Mouse (Mus musculus): ENCODE results near the gene Ssbp4. TPM values are rescaled to one million over a fixed set of nuclear protein-coding genes. Genes with fewer than 3 reads are reported as not detected.

The Ssbp4 gene
- polyA plus RNA-seq, 1 experiment from 2014 or later = 188 TPM

GRCm38 (mm10) chr8:70596775-70597416, 11.8 kb downstream of the Ssbp4 start:
- Histone ChIP-seq H3K4me3 (replicated peaks; ENCODE audit: low read depth, low read length) (no peak overlapping the region), H3K36me3 (ENCODE audit: insufficient read depth, low read length) (no peaks in the 10 kb centered on the region), H3K9me3 (replicated peaks; ENCODE audit: low read length) (no peaks in the 10 kb centered on the region), H3K27ac (no peak overlapping the region), H3K4me2 (ENCODE audit: low read length) (no peak overlapping the region), H3K27me3 (ENCODE audit: insufficient read depth, low read length) (no peaks in the 10 kb centered on the region), H3K4me1 (replicated peaks; ENCODE audit: insufficient read depth, low read length) (peaks cover 40% of the 10 kb centered on the region), H3K9ac (ENCODE audit: low read depth, low read length) (no peak overlapping the region)
- DNase-seq (ENCODE audit: low spot score) (peak; percentile 44), ATAC-seq (replicated peaks; ENCODE audit: low FRiP score, low read depth) (no peak)
- 79% methylated on average over 17 of the region's 17 CpGs for WGBS
- peak; percentile 48; the same call in 1 of the 2 replicates for TF ChIP-seq CTCF (IDR thresholded peaks at IDR 0.05; ENCODE audit: low read depth)

DNA sequence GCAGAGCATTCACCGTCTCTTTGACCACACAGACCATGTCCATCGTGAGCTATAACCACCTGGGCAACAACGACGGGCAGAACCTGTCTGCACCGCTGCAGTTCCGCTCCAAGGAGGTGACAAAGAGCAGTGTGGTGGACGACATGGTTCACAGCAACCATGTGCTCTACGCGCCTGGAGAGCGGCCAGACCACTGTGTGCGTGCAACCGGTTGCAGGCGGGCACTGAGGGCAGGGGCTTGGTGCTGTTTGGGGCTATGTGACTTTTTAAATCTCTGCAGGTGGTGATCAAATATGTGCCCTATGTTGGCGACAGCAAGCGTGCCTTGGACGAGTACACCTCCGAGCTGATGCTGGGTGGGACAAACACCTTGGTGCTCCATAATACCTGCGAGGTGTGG, 12.5 kb downstream of the Ssbp4 start:
- no peak for DNase-seq (ENCODE audit: low spot score)
- Histone ChIP-seq H3K4me2 (ENCODE audit: low read length) (no peak overlapping the region), H3K4me1 (replicated peaks; ENCODE audit: insufficient read depth, low read length) (peaks cover 40% of the 10 kb centered on the region), H3K36me3 (ENCODE audit: insufficient read depth, low read length) (peaks cover 6% of the 10 kb centered on the region), H3K4me3 (replicated peaks; ENCODE audit: low read depth, low read length) (no peak overlapping the region), H3K9ac (ENCODE audit: low read depth, low read length) (no peak overlapping the region), H3K9me3 (replicated peaks; ENCODE audit: low read length) (no peaks in the 10 kb centered on the region), H3K27ac (no peak overlapping the region), H3K27me3 (ENCODE audit: insufficient read depth, low read length) (no peaks in the 10 kb centered on the region)
- no peak for ATAC-seq (replicated peaks; ENCODE audit: low FRiP score, low read depth)
- WGBS = 82% methylated on average over 18 of the region's 18 CpGs
- TF ChIP-seq CTCF (IDR thresholded peaks at IDR 0.05; ENCODE audit: low read depth) = no peak

DNA sequence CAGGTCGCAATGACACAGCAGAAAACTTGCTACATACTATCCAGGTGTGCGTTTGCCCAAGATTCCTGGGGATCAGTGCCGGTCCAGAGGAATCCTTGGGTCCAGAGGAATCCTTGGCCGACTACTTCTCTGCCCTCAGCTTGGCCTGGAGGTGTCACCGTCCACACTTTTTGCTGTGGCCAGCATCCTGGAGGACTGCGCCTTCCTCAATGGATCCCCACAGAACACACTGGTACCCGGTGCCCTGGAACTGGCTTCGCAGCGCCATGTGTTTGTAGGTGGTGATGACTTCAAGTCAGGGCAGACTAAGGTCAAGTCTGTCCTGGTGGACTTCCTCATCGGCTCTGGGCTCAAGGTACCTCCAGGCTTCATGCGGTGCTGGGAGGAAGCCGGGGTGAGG, 12.9 kb downstream of the Ssbp4 start:
- WGBS = 90% methylated on average over 12 of the region's 12 CpGs
- no peaks in the 10 kb centered on the region for H3K9me3 ChIP-seq (replicated peaks; ENCODE audit: low read length)
- no peak for ATAC-seq (replicated peaks; ENCODE audit: low FRiP score, low read depth)
- no peak overlapping the region for H3K27ac ChIP-seq
- H3K4me2 ChIP-seq (ENCODE audit: low read length) = peak overlapping the region; percentile 92; the same call in 1 of the 2 replicates
- no peaks in the 10 kb centered on the region for H3K27me3 ChIP-seq (ENCODE audit: insufficient read depth, low read length)
- no peak for TF ChIP-seq CTCF (IDR thresholded peaks at IDR 0.05; ENCODE audit: low read depth)
- H3K36me3 ChIP-seq (ENCODE audit: insufficient read depth, low read length) = peaks cover 7% of the 10 kb centered on the region
- peaks cover 38% of the 10 kb centered on the region for H3K4me1 ChIP-seq (replicated peaks; ENCODE audit: insufficient read depth, low read length)
- H3K9ac ChIP-seq (ENCODE audit: low read depth, low read length) = no peak overlapping the region
- no peak for DNase-seq (ENCODE audit: low spot score)
- H3K4me3 ChIP-seq (replicated peaks; ENCODE audit: low read depth, low read length) = no peak overlapping the region

GRCm38 (mm10) chr8:70594621-70595564, 13.8 kb downstream of the Ssbp4 start:
- Histone ChIP-seq H3K4me1 (replicated peaks; ENCODE audit: insufficient read depth, low read length) (peaks cover 37% of the 10 kb centered on the region), H3K9me3 (replicated peaks; ENCODE audit: low read length) (no peaks in the 10 kb centered on the region), H3K4me2 (ENCODE audit: low read length) (peak overlapping the region; percentile 92), H3K9ac (ENCODE audit: low read depth, low read length) (peak overlapping the region; percentile 58), H3K4me3 (replicated peaks; ENCODE audit: low read depth, low read length) (peak overlapping the region; percentile 53), H3K36me3 (ENCODE audit: insufficient read depth, low read length) (peaks cover 9% of the 10 kb centered on the region), H3K27ac (peak overlapping the region; percentile 84), H3K27me3 (ENCODE audit: insufficient read depth, low read length) (no peaks in the 10 kb centered on the region)
- WGBS = 11% methylated on average over 80 of the region's 82 CpGs
- 0 out of 2 replicates have a peak, but pooled peaks have one; percentile 0 for TF ChIP-seq CTCF (IDR thresholded peaks at IDR 0.05; ENCODE audit: low read depth)
- DNase-seq (ENCODE audit: low spot score) = peak; percentile 31
- ATAC-seq (replicated peaks; ENCODE audit: low FRiP score, low read depth) = peak; percentile 9

- Histone ChIP-seq H3K4me1 (replicated peaks; ENCODE audit: insufficient read depth, low read length) (peaks cover 36% of the 10 kb centered on the region), H3K9ac (ENCODE audit: low read depth, low read length) (peak within 1 kb of the TSS; percentile 58), H3K4me2 (ENCODE audit: low read length) (peak within 1 kb of the TSS; percentile 92), H3K4me3 (replicated peaks; ENCODE audit: low read depth, low read length) (peak within 1 kb of the TSS; percentile 53), H3K27ac (peak within 1 kb of the TSS; percentile 84), H3K36me3 (ENCODE audit: insufficient read depth, low read length) (peaks cover 9% of the 10 kb centered on the region), H3K27me3 (ENCODE audit: insufficient read depth, low read length) (no peaks in the 10 kb centered on the region), H3K9me3 (replicated peaks; ENCODE audit: low read length) (no peaks in the 10 kb centered on the region)
- WGBS = under 1% methylated on average over 40 of the region's 40 CpGs
- TF ChIP-seq CTCF (IDR thresholded peaks at IDR 0.05; ENCODE audit: low read depth) = peak; percentile 6; the same call in 1 of the 2 replicates
- ATAC-seq (replicated peaks; ENCODE audit: low FRiP score, low read depth) = peak; percentile 84
- peak; percentile 95 for DNase-seq (ENCODE audit: low spot score)
Observed at GRCm38 (mm10) chr8:70593961-70594609, 14.6 kb downstream of the Ssbp4 start, which contains the start of gene Isyna1. TSS of gene Isyna1 (plus strand) at chr8:70594373.

GRCm38 (mm10) chr8:70593173-70593572, 15.5 kb downstream of the Ssbp4 start:
- no peaks in the 10 kb centered on the region for H3K27me3 ChIP-seq (ENCODE audit: insufficient read depth, low read length)
- no peak overlapping the region for H3K4me3 ChIP-seq (replicated peaks; ENCODE audit: low read depth, low read length)
- ATAC-seq (replicated peaks; ENCODE audit: low FRiP score, low read depth) (no peak), DNase-seq (ENCODE audit: low spot score) (peak; percentile 65)
- peaks cover 9% of the 10 kb centered on the region for H3K36me3 ChIP-seq (ENCODE audit: insufficient read depth, low read length)
- H3K4me1 ChIP-seq (replicated peaks; ENCODE audit: insufficient read depth, low read length) = peaks cover 28% of the 10 kb centered on the region
- H3K9me3 ChIP-seq (replicated peaks; ENCODE audit: low read length) = no peaks in the 10 kb centered on the region
- H3K4me2 ChIP-seq (ENCODE audit: low read length) = peak overlapping the region; percentile 92
- TF ChIP-seq CTCF (IDR thresholded peaks at IDR 0.05; ENCODE audit: low read depth) = no peak
- H3K9ac ChIP-seq (ENCODE audit: low read depth, low read length) = peak overlapping the region; percentile 58; the same call in 1 of the 2 replicates
- WGBS = 49% methylated on average over 8 of the region's 8 CpGs
- peak overlapping the region; percentile 84 for H3K27ac ChIP-seq

Data from kidney, postnatal 0 days (tissue).